Mouse (Mus musculus): ENCODE measurements around the gene Lrrc20.

Gene Lrrc20

GRCm38 (mm10) chr10:61474344-61474743 is 1.3 kb upstream of the Lrrc20 start:
- no peak for DNase-seq

- peak in 1 of 2 experiments; percentile 13 for DNase-seq
Observed at GRCm38 (mm10) chr10:61476440-61477165, 1.0 kb downstream of the Lrrc20 start.

DNA sequence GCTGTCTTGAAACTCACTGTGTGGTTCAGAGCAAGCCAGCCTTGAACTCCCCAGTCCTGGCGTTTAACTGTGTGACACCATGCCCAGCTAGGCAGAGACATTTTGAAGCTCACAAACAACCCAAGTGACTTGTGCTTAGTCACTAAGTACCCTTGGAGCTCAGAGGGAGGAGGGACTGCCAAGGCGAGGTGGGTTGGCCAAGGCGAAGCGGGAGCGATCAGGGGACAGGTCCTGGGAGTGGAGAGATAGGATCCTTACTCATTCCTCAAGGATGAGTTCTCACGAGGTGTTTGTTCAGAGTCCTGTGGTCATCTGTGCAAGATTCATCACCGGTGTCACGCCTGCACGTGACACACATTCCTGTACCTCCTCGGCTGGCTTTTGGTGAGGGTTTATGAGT is 3.9 kb downstream of the Lrrc20 start:
- no peak for DNase-seq

GRCm38 (mm10) chr10:61479927-61480326 is 4.3 kb downstream of the Lrrc20 start:
- DNase-seq: no peak

DNA sequence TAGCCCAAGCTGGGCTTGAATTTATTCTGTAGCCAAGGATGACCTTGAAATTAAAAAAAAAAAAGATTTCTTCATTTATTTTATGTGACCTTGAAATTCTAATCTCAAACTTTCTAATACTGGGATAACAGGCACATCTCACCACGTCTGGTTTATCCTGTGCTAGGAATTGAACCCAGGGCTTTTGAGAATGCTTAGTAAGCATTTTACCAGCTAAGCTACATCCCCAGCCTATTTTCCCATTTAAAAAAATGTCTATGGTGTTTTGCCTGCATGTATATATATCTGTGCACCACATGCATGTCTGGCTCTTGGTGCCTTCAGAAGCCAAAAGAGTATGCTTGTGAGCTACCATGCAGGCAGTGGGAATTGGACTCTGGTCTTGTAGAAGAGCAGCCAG is 4.9 kb downstream of the Lrrc20 start:
- no peak for DNase-seq

GRCm38 (mm10) chr10:61482771-61483170 is 7.2 kb downstream of the Lrrc20 start:
- DNase-seq: no peak

DNA sequence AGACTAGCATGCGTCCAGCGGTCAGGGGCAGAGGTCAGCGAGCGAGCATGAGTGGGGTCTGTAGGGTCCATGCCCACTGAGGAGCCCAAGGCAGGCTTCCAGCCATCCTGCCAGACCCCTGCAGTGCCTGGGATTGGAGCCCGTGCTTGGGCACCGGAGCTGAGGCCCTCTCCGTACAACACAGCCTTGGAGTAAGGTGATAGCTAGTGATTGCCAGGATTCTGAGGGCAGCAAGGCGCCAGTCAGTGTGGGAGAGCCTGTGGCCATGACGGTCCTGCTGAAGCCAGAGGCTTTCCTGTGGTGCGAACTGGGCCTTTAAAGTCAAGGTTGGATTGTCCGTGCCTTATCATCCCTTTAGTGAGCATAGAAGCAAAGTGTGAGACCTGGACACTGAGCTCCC is 9.2 kb downstream of the Lrrc20 start:
- no peak for DNase-seq

GRCm38 (mm10) chr10:61486551-61487339 is 11.1 kb downstream of the Lrrc20 start:
- DNase-seq: no peak

DNA sequence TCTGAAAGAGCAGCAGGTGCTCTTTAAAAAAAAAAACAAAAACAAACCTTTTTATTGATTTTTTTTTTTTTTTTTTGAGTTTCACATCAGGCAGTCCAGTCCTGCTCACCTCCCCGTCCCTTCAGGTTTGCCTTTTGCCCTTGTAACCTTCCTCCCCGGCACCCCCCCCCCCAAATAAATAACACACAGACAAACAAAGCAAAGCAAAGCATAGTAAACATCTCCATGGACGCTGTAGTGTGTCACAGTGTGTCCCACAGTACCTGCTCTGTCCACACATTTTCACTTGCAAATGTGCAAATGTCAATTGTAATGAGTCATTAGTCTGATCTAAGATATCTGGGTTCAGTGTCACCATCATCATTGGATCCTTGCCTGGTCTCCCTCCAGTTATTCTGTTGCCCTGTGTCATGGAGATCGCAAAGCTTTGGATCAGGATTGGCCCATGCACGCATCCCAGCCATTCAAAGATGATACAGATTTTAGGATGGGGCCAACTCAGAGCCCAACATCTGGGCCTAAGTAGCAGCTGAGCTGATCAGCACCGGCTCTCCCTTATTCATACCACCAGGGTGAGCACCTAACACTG is 13.0 kb downstream of the Lrrc20 start:
- DNase-seq: no peak

DNA sequence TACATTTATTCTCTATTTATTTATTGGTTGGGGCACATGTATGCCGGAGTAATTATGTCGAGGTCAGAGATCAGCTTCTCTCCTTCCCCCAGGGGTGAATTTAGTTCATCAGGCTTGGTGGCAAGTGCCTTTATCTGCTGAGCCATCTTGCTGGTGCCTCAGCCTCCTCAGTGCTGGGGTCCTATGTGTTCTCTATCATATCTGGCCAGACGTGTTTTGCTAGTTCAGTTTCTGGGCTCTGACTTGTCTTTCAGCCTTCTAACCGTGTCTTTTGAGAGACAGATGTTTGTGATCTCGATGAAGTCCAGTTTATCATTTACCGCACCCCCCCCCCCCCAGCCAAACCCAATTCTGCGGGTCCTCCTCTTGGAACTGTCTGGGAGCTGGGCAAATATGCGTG is 16.0 kb downstream of the Lrrc20 start:
- DNase-seq: no peak

DNA sequence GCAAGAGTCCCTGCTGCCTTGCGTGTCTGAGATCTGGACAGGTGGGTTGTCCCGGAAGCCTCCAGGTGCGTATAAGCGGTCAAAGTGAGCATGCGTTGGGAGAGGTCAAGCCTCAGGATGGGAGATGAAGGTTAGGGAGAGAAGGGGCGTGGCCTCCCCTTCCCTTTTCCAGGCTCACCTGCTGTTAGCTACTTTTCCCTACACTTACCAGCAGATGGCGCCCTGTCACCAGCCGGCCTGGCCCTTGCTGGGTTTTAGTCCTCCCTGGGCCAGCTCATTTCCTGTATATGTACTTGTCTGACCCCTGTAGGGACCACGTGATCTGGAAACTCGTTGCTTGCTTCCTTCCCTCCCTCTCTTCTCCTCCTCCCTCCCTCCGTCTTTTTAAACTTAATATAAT is 16.4 kb downstream of the Lrrc20 start:
- peak; percentile 51 to 70 for DNase-seq

- DNase-seq: no peak
Observed at GRCm38 (mm10) chr10:61495461-61495860, 19.9 kb downstream of the Lrrc20 start.

- no peak for DNase-seq
Observed at GRCm38 (mm10) chr10:61496231-61496630, 20.6 kb downstream of the Lrrc20 start.

- no peak for DNase-seq
Observed at GRCm38 (mm10) chr10:61499505-61500466, 24.2 kb downstream of the Lrrc20 start.

- DNase-seq: no peak
Observed at GRCm38 (mm10) chr10:61500756-61501155, 25.2 kb downstream of the Lrrc20 start.

DNA sequence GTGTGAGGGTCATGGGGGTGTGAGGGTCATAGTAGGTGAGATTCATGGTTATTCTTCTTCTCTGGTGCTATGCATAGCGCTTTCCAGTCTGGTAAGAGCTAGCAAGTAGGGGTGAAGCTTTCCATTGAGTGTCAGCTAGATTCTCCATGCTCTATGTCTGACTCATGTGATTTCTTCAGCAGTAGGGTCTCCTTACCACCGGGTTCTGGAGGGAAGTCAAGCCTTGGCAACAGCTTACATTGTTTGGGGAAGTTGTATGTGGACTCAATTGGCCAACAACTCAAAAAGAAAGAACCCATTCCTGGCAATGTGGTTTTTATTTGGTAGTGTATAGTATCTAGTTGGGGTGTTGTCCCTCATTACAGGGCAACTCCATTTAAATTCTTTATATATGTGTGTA is 28.5 kb downstream of the Lrrc20 start:
- DNase-seq: no peak

DNA sequence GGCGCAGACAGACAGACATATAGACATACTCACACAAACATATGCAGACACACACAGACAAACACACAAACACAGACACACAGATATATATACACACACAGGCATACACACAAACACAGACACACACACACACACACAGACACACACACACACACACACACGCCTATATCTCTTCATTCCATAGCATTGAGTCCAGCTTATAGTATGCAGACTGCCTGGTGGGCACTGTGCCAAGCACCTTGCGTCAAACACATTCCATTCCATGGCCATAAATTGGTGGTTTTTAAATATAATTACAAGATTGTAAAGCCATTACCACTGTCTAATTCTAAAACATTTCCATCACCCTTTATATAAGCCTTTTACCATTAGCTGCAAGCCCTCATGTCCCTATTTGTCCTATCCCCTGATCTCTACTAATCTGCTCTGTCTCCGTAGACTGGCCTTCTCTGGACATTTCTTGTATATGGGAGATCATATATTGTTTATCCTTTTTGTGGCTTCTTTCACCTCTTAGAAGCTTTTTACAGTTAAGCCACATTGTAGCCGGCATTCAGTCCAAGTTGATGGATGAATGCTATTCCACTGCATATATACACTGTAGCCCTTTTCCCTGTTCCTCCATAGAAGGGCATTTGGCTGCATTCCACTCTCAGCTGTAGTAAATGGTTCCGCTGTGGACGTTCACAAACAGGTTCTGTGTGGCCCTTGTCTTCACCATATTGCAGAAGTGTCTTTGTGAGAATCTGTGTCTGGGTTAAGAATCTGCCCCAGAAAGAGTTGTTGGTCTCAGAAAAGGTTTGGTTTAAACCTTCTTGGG is 31.0 kb downstream of the Lrrc20 start:
- DNase-seq: no peak

GRCm38 (mm10) chr10:61509873-61510272 is 34.3 kb downstream of the Lrrc20 start:
- DNase-seq: no peak

- no peak for DNase-seq
Observed at GRCm38 (mm10) chr10:61510809-61511208, 35.2 kb downstream of the Lrrc20 start.

- no peak for DNase-seq
Observed at GRCm38 (mm10) chr10:61512215-61512889, 36.8 kb downstream of the Lrrc20 start.

GRCm38 (mm10) chr10:61516866-61517265 is 41.3 kb downstream of the Lrrc20 start:
- DNase-seq: no peak

Data from spleen, adult 18-20 months (tissue).